Mouse (Mus musculus): ENCODE data around the gene Trim52. TPM values are rescaled to one million over a fixed set of nuclear protein-coding genes. Genes with fewer than 3 reads are reported as not detected.

The Trim52 gene
- not detected in 2 replicates for polyA plus RNA-seq (2012; rRNA removed)

DNA sequence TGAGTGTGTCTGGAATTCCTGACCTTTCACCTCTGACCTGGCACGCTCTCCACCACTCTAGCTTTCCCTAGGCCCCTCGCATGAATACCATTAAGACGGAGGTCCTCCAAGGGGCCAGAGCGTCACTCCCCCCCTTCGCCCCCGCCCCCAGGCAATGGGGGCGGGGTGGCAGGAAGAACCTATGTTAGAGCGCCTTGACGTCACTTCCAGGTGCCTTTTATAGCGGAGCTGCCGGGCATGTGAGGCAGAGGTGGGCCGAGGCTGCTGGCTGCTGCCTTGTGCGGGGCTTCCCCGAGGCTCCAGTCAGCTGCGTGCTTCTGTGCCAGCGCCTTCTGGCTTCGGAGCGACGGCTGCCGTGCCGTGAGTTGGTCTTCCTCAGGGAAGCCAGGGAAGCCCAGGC, at the start of gene Trim52:
Gene Trim52, plus strand, starts transcription at position 219 of the 400 bp plus-strand sequence.

Other genes starting within 250 kb of the Trim52 start
- gene Spry2, start 209.4 kb upstream of the Trim52 start, polyA plus RNA-seq (2012; rRNA removed) = 9.5 and 16.2 TPM in 2 replicates